Mouse (Mus musculus) bone marrow macrophage, adult 2 months (primary cell): Measurements from ENCODE around the gene Gstz1. TPM values are rescaled to one million over a fixed set of nuclear protein-coding genes. Genes with fewer than 3 reads are reported as not detected.

Experiments
- H3K27ac ChIP-seq: 2 replicates; pipeline ENCODE4 v1.5.1; 2012; ENCODE audit warnings: low read depth, low read length; ENCODE audit not compliant: insufficient read depth
- H3K4me1 ChIP-seq: 2 replicates; pipeline ENCODE4 v1.6.1; 2012; ENCODE audit warnings: low read length; ENCODE audit not compliant: control insufficient read depth, insufficient read depth
- H3K4me3 ChIP-seq: 2 replicates; pipeline ENCODE4 v1.5.1; 2012; ENCODE audit warnings: mild to moderate bottlenecking, low read length, moderate library complexity; ENCODE audit not compliant: insufficient read depth
- CTCF ChIP-seq: IDR thresholded peaks from 2 replicates; pipeline ENCODE4 v1.5.1; 2012; ENCODE audit warnings: low read depth, mild to moderate bottlenecking, low read length, moderate library complexity
- POLR2A ChIP-seq: IDR thresholded peaks from 2 replicates; pipeline ENCODE4 v1.6.1; 2012; ENCODE audit warnings: mild to moderate bottlenecking, low read depth, low read length, borderline replicate concordance
- polyA plus RNA-seq: library from polyadenylated mRNA; stranded (reverse); fragments of >200 nt; gene quantifications from 2 replicates; pipeline ENCODE4 v1.2.4, GENCODE M21; 2012; ENCODE audit not compliant: missing spikeins, insufficient read depth, insufficient read length

Gstz1 gene
- polyA plus RNA-seq = 17.5 and 20.0 TPM in 2 replicates

GRCm38 (mm10) chr12:87146966-87147365, at the start of gene Gstz1:
Gene Gstz1, plus strand, starts transcription at chr12:87147165.
- H3K27ac ChIP-seq = peak within 1 kb of the TSS; percentile 61
- peak within 1 kb of the TSS; percentile 86 for H3K4me3 ChIP-seq
- no peaks in the 10 kb centered on the region for H3K4me1 ChIP-seq
- TF ChIP-seq POLR2A (no peak), CTCF (no peak)

- Histone ChIP-seq H3K4me1 (no peaks in the 10 kb centered on the region), H3K27ac (no peak overlapping the region), H3K4me3 (no peak overlapping the region)
- TF ChIP-seq POLR2A (no peak), CTCF (no peak)
These were observed 46.6 kb upstream of the Gstz1 start for GRCm38 (mm10) chr12:87100331-87100730.

- Histone ChIP-seq H3K27ac (no peak within 1 kb of the TSS), H3K4me1 (no peaks in the 10 kb centered on the region), H3K4me3 (no peak within 1 kb of the TSS)
- TF ChIP-seq POLR2A (no peak), CTCF (no peak)
These were observed 44.8 kb upstream of the Gstz1 start, which contains the start of gene Ngb for GRCm38 (mm10) chr12:87102165-87102631. Gene Ngb, minus strand, starts transcription at chr12:87102539.

- Histone ChIP-seq H3K4me1 (no peaks in the 10 kb centered on the region), H3K4me3 (no peak overlapping the region), H3K27ac (no peak overlapping the region)
- TF ChIP-seq CTCF = no peak
- no peak for TF ChIP-seq POLR2A
These were observed 43.5 kb upstream of the Gstz1 start for GRCm38 (mm10) chr12:87103471-87103870.

GRCm38 (mm10) chr12:87104796-87105195, 42.2 kb upstream of the Gstz1 start:
- TF ChIP-seq CTCF (no peak), POLR2A (no peak)
- Histone ChIP-seq H3K4me1 (no peaks in the 10 kb centered on the region), H3K27ac (no peak overlapping the region), H3K4me3 (no peak overlapping the region)

- TF ChIP-seq POLR2A (no peak), CTCF (no peak)
- Histone ChIP-seq H3K4me1 (no peaks in the 10 kb centered on the region), H3K4me3 (no peak overlapping the region), H3K27ac (no peak overlapping the region)
These were observed 39.5 kb upstream of the Gstz1 start for GRCm38 (mm10) chr12:87107357-87107977.

- H3K4me3 ChIP-seq = no peak overlapping the region
- H3K27ac ChIP-seq = no peak overlapping the region
- H3K4me1 ChIP-seq = no peaks in the 10 kb centered on the region
- TF ChIP-seq POLR2A (no peak), CTCF (no peak)
These were observed 24.9 kb upstream of the Gstz1 start for GRCm38 (mm10) chr12:87121918-87122589.

- no peak for TF ChIP-seq POLR2A
- no peak for TF ChIP-seq CTCF
- no peak overlapping the region for H3K4me3 ChIP-seq
- H3K4me1 ChIP-seq = no peaks in the 10 kb centered on the region
- H3K27ac ChIP-seq = no peak overlapping the region
These were observed 19.7 kb upstream of the Gstz1 start for GRCm38 (mm10) chr12:87127256-87127655.

- TF ChIP-seq CTCF = no peak
- no peak for TF ChIP-seq POLR2A
- Histone ChIP-seq H3K27ac (no peak overlapping the region), H3K4me3 (no peak overlapping the region), H3K4me1 (no peaks in the 10 kb centered on the region)
These were observed 16.7 kb upstream of the Gstz1 start for GRCm38 (mm10) chr12:87130224-87130623.

GRCm38 (mm10) chr12:87131181-87131580, 15.8 kb upstream of the Gstz1 start:
- Histone ChIP-seq H3K4me3 (no peak overlapping the region), H3K27ac (no peak overlapping the region), H3K4me1 (no peaks in the 10 kb centered on the region)
- TF ChIP-seq CTCF (no peak), POLR2A (no peak)

GRCm38 (mm10) chr12:87131619-87132018, 15.3 kb upstream of the Gstz1 start:
- Histone ChIP-seq H3K4me3 (no peak overlapping the region), H3K4me1 (no peaks in the 10 kb centered on the region), H3K27ac (no peak overlapping the region)
- TF ChIP-seq POLR2A (no peak), CTCF (peak; percentile 47)
